Mouse (Mus musculus): ENCODE data around the gene Gm17490. TPM values are rescaled to one million over a fixed set of nuclear protein-coding genes. Genes with fewer than 3 reads are reported as not detected.

The Gm17490 gene
- polyA plus RNA-seq, 1 experiment from 2014 or later = not detected

Other genes starting within 250 kb of the Gm17490 start
- 15.4 and 17.0 TPM in 2 replicates for gene Pfkfb3, start 72.2 kb downstream of the Gm17490 start, polyA plus RNA-seq (2016; fragmentation: Nextera tagmentation; extraction: Ambion mirVana)
- 201 TPM in 2 replicates for gene Rbm17, start 22.1 kb downstream of the Gm17490 start, polyA plus RNA-seq (2016; fragmentation: Nextera tagmentation; extraction: Ambion mirVana)
- not detected in 2 replicates for gene Il2ra, start 16.5 kb upstream of the Gm17490 start, polyA plus RNA-seq (2016; fragmentation: Nextera tagmentation; extraction: Ambion mirVana)
- 0.41 and 0.57 TPM in 2 replicates for gene Il15ra, start 79.0 kb upstream of the Gm17490 start, polyA plus RNA-seq (2016; fragmentation: Nextera tagmentation; extraction: Ambion mirVana)
- gene Fbh1, start 151.3 kb upstream of the Gm17490 start, polyA plus RNA-seq (2016; fragmentation: Nextera tagmentation; extraction: Ambion mirVana) = 114 and 115 TPM in 2 replicates
- 47.2 and 51.6 TPM in 2 replicates for gene Ankrd16, start 151.6 kb upstream of the Gm17490 start, polyA plus RNA-seq (2016; fragmentation: Nextera tagmentation; extraction: Ambion mirVana)